Mouse (Mus musculus) MEL (cell line): ENCODE data around the gene Sema6c. TPM values are rescaled to one million over a fixed set of nuclear protein-coding genes. Genes with fewer than 3 reads are reported as not detected.

Source experiments
- DNase-seq: peaks from one replicate; pipeline ENCODE4 v3.0.0; 2011; ENCODE audit warnings: low read depth, low spot score
- H3K27ac ChIP-seq: 2 replicates; pipeline ENCODE4 v1.5.1; 2012; ENCODE audit warnings: low read depth, mild to moderate bottlenecking, control low read depth, low read length, moderate library complexity; ENCODE audit not compliant: control insufficient read depth
- H3K27me3 ChIP-seq, 2 experiments: fragments of 150-350 bp in 1 of 2; sonication (generic) in 1 of 2; 2 replicates each; pipeline ENCODE4 v1.6.1; 2012; ENCODE audit warnings: low read length in 2 of 2, mild to moderate bottlenecking in 2 of 2, improper control_type of control experiment in 1 of 2, moderate library complexity in 1 of 2; ENCODE audit not compliant: insufficient read depth in 2 of 2, control insufficient read depth in 1 of 2
- H3K36me3 ChIP-seq, 2 experiments: 2 replicates each; pipeline ENCODE4 v1.6.1; 2012 to 2014; ENCODE audit warnings: low read length in 2 of 2, improper control_type of control experiment in 1 of 2, inconsistent platforms in 1 of 2, mild to moderate bottlenecking in 1 of 2; ENCODE audit not compliant: insufficient read depth in 2 of 2, control insufficient read depth in 1 of 2
- H3K4me1 ChIP-seq, 2 experiments: fragments of 150-350 bp in 1 of 2; sonication (generic) in 1 of 2; 2 replicates each; pipeline ENCODE4 v1.6.1; 2012; ENCODE audit warnings: low read length in 2 of 2, improper control_type of control experiment in 1 of 2, mild to moderate bottlenecking in 1 of 2; ENCODE audit not compliant: insufficient read depth in 2 of 2, control insufficient read depth in 1 of 2
- H3K4me3 ChIP-seq, 2 experiments: fragments of 150-350 bp in 1 of 2; sonication (generic) in 1 of 2; 2 replicates each; pipeline ENCODE4 v1.5.1; 2012; ENCODE audit warnings: low read depth in 2 of 2, low read length in 2 of 2, mild to moderate bottlenecking in 2 of 2, moderate library complexity in 2 of 2, control low read depth in 1 of 2, improper control_type of control experiment in 1 of 2; ENCODE audit not compliant: control insufficient read depth in 1 of 2, insufficient read depth in 1 of 2
- H3K79me2 ChIP-seq: 2 replicates; pipeline ENCODE4 v1.6.1; 2012; ENCODE audit warnings: mild to moderate bottlenecking, low read length, moderate library complexity; ENCODE audit not compliant: control insufficient read depth, poor library complexity, insufficient read depth
- H3K9ac ChIP-seq: 2 replicates; pipeline ENCODE4 v1.6.1; 2012; ENCODE audit warnings: low read depth, mild to moderate bottlenecking, control low read depth, low read length, moderate library complexity; ENCODE audit not compliant: control insufficient read depth, poor library complexity, severe bottlenecking
- H3K9me3 ChIP-seq: fragments of 150-350 bp; sonication (generic); replicated peaks from 2 replicates; pipeline ENCODE4 v1.6.1; 2012; ENCODE audit warnings: mild to moderate bottlenecking, low read length, improper control_type of control experiment, moderate library complexity; ENCODE audit not compliant: insufficient read depth
- BHLHE40 ChIP-seq: IDR thresholded peaks from 2 replicates; pipeline ENCODE4 v1.6.1; 2012; ENCODE audit warnings: low read depth, mild to moderate bottlenecking, inconsistent platforms, low read length, improper control_type of control experiment, borderline replicate concordance
- CHD1 ChIP-seq: IDR thresholded peaks from 2 replicates; pipeline ENCODE4 v1.6.1; 2012; ENCODE audit warnings: low read depth, mild to moderate bottlenecking, inconsistent platforms, low read length, improper control_type of control experiment
- ELF1 ChIP-seq: IDR thresholded peaks from 2 replicates; pipeline ENCODE4 v1.6.1; 2014; ENCODE audit warnings: low read depth, mild to moderate bottlenecking, inconsistent platforms, low read length, improper control_type of control experiment, moderate library complexity
- EP300 ChIP-seq, 2 experiments: IDR thresholded peaks; 2 replicates each; pipeline ENCODE4 v1.6.1; 2011; ENCODE audit warnings: improper control_type of control experiment in 2 of 2, low read length in 2 of 2, low read depth in 1 of 2, mild to moderate bottlenecking in 1 of 2
- ETS1 ChIP-seq: IDR thresholded peaks from 2 replicates; pipeline ENCODE4 v1.6.1; 2012; ENCODE audit warnings: low read depth, mild to moderate bottlenecking, inconsistent platforms, low read length, improper control_type of control experiment, moderate library complexity
- GATA1 ChIP-seq: IDR thresholded peaks from 2 replicates; pipeline ENCODE4 v1.6.1; 2011; ENCODE audit warnings: low read depth, low read length, improper control_type of control experiment
- MAFK ChIP-seq: IDR thresholded peaks from 2 replicates; pipeline ENCODE4 v1.6.1; 2011; ENCODE audit warnings: low read depth, mild to moderate bottlenecking, low read length, improper control_type of control experiment, borderline replicate concordance
- MAZ ChIP-seq: IDR thresholded peaks from 2 replicates; pipeline ENCODE4 v1.6.1; 2012; ENCODE audit warnings: low read depth, mild to moderate bottlenecking, inconsistent platforms, low read length, improper control_type of control experiment
- MXI1 ChIP-seq: IDR thresholded peaks from 2 replicates; pipeline ENCODE4 v1.6.1; 2011; ENCODE audit warnings: mild to moderate bottlenecking, low read depth, low read length, improper control_type of control experiment
- NELFE ChIP-seq: IDR thresholded peaks from 2 replicates; pipeline ENCODE4 v1.6.1; 2011; ENCODE audit warnings: low read depth, low read length, improper control_type of control experiment
- POLR2AphosphoS2 ChIP-seq: IDR thresholded peaks from 2 replicates; pipeline ENCODE4 v1.6.1; 2011; ENCODE audit warnings: low read length, improper control_type of control experiment
- POLR2AphosphoS5 ChIP-seq: IDR thresholded peaks from 2 replicates; pipeline ENCODE4 v1.6.1; 2012; ENCODE audit warnings: low read depth, borderline replicate concordance, mild to moderate bottlenecking, inconsistent platforms, low read length, moderate library complexity, mixed read lengths
- TAL1 ChIP-seq: IDR thresholded peaks from 2 replicates; pipeline ENCODE4 v1.6.1; 2012; ENCODE audit warnings: mild to moderate bottlenecking, inconsistent platforms, low read length, moderate library complexity, mixed read lengths
- TBP ChIP-seq: IDR thresholded peaks from 2 replicates; pipeline ENCODE4 v1.8.0; 2011; ENCODE audit warnings: low read depth, low read length, improper control_type of control experiment
- UBTF ChIP-seq: IDR thresholded peaks from 2 replicates; pipeline ENCODE4 v1.6.1; 2012; ENCODE audit warnings: low read depth, mild to moderate bottlenecking, inconsistent platforms, low read length, improper control_type of control experiment, moderate library complexity, borderline replicate concordance; ENCODE audit not compliant: insufficient read depth
- USF1 ChIP-seq: IDR thresholded peaks from 2 replicates; pipeline ENCODE4 v1.6.1; 2014; ENCODE audit warnings: low read depth, mild to moderate bottlenecking, inconsistent platforms, low read length, improper control_type of control experiment, moderate library complexity
- ZKSCAN1 ChIP-seq: IDR thresholded peaks from 2 replicates; pipeline ENCODE4 v1.6.1; 2012; ENCODE audit warnings: low read depth, mild to moderate bottlenecking, inconsistent platforms, low read length, improper control_type of control experiment, moderate library complexity
- ZMIZ1 ChIP-seq: IDR thresholded peaks from 2 replicates; pipeline ENCODE4 v1.6.1; 2012; ENCODE audit warnings: low read depth, mild to moderate bottlenecking, inconsistent platforms, low read length, improper control_type of control experiment, moderate library complexity
- polyA plus RNA-seq, 2 experiments: library from polyadenylated mRNA; stranded (reverse) in 1 of 2; unstranded in 1 of 2; fragments of >175 nt in 1 of 2; fragments of >200 nt in 1 of 2; gene quantifications; 2 replicates each; pipeline versions ENCODE4 v1.2.1 to v1.2.4; 2012; ENCODE audit warnings: low replicate concordance in 2 of 2, low read depth in 1 of 2; ENCODE audit not compliant: insufficient read length in 2 of 2, insufficient read depth in 1 of 2, missing spikeins in 1 of 2
- total RNA-seq: library from RNA; depleted of rRNA; stranded (reverse); fragments of 300-350 nt; gene quantifications from 2 replicates; pipeline ENCODE4 v1.2.3, GENCODE M21; 2012

Sema6c gene
- total and polyA plus RNA-seq, 3 experiments: 0.35 to 3.2 TPM; not detected in 1

DNA sequence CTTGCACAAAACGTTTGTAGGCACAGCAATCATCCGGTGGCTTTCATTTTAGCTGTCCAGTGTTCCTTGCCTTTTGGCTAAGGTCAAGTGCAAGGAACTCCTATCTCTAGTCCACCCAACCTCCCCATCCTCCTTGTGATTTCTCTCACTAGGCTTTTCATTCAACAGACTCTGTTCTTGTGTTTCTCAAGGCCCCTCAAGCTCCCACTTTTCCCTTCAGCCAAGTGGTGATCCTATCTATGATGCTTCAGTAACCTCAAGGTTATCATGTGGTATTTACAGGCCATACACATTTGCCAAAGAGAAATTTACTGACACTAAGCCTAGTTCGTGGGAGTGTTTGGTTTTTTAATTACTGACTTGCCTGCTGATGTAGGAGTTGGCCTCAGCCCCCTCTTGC is 19.6 kb downstream of the Sema6c start:
- Histone ChIP-seq H3K36me3 (peaks cover 5 to 12% of the 10 kb centered on the region in 2 experiments), H3K4me3 (no peak overlapping the region), H3K27ac (no peak overlapping the region), H3K27me3 (no peaks in the 10 kb centered on the region), H3K4me1 (peaks cover 0 to 4% of the 10 kb centered on the region in 2 experiments; a peak in 2 of 4 replicates), H3K9ac (no peak overlapping the region), H3K79me2 (no peaks in the 10 kb centered on the region), H3K9me3 (no peaks in the 10 kb centered on the region)
- TF ChIP-seq MAZ (peak; percentile 31; the same call in 1 of the 2 replicates), ZMIZ1 (peak; percentile 23; the same call in 1 of the 2 replicates), MAFK (no peak), EP300 (IDR thresholded peaks at IDR 0.05; ENCODE audit: low read depth in 1 of 2, low read length in 2 of 2) (0 out of 4 replicates have a peak, but pooled peaks of 1 of the 2 experiments have one; percentile 9), MXI1 (no peak), UBTF (no peak), ETS1 (0 out of 2 replicates have a peak, but pooled peaks have one; percentile 6), TBP (0 out of 2 replicates have a peak, but pooled peaks have one; percentile 29), POLR2AphosphoS2 (peak; percentile 14; the same call in 1 of the 2 replicates), TAL1 (no peak), USF1 (0 out of 2 replicates have a peak, but pooled peaks have one; percentile 14)
- DNase-seq: peak; percentile 39

DNA sequence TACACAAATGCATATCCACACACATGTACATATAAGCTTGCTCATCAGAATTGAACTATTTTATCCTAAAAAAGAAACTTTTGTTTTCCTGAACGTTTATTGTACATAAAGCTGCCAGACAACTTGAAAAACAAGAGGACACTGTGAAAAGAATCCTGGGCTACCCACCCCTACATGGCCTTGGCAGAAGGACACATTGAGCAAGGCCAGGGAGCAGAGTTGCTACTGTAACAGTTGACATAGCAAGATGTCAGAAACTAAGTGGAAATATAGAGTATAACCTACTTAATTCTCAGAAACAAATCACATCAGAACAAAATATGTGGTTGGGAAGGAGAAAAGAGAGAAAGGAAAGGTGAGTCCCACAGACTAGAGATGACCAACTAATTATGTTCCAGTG is 21.6 kb downstream of the Sema6c start:
- Histone ChIP-seq H3K27ac (no peak overlapping the region), H3K9me3 (no peaks in the 10 kb centered on the region), H3K36me3 (peaks cover 16 to 22% of the 10 kb centered on the region in 2 experiments), H3K4me3 (no peak overlapping the region), H3K9ac (no peak overlapping the region), H3K27me3 (no peaks in the 10 kb centered on the region), H3K79me2 (no peaks in the 10 kb centered on the region), H3K4me1 (peaks cover 5 to 7% of the 10 kb centered on the region in 2 experiments)
- no peak for DNase-seq
- TF ChIP-seq ETS1 (no peak), USF1 (no peak), ELF1 (no peak), ZKSCAN1 (no peak), EP300 (IDR thresholded peaks at IDR 0.05; ENCODE audit: low read depth in 1 of 2, low read length in 2 of 2) (no peak), GATA1 (no peak), NELFE (no peak), MAFK (no peak), BHLHE40 (no peak), CHD1 (no peak), POLR2AphosphoS5 (no peak), POLR2AphosphoS2 (no peak)
